Mouse (Mus musculus) lung, postnatal 0 days (tissue): ENCODE data around the gene Atf7ip. TPM values are rescaled to one million over a fixed set of nuclear protein-coding genes. Genes with fewer than 3 reads are reported as not detected.

ENCODE experiments used
- ATAC-seq: fragments of 200-750 bp; cut with Nextera tagmentation; 2 replicates; pipeline ENCODE4 v1.8.0; 2017; ENCODE audit warnings: moderate library complexity
- DNase-seq: peaks from one replicate; pipeline ENCODE4 v3.0.0-alpha.2; 2016; ENCODE audit warnings: low spot score
- H3K27ac ChIP-seq: fragments of 300-500 bp; sonication (generic); 2 replicates; pipeline ENCODE4 v1.5.1; 2014; ENCODE audit warnings: antibody characterized with exemption, mild to moderate bottlenecking, low read length, mixed read lengths
- H3K27me3 ChIP-seq: fragments of 300-500 bp; sonication (generic); replicated peaks from 2 replicates; pipeline ENCODE4 v1.6.1; 2014; ENCODE audit warnings: low read length, mixed read lengths; ENCODE audit not compliant: insufficient read depth
- H3K36me3 ChIP-seq: fragments of 300-500 bp; sonication (generic); 2 replicates; pipeline ENCODE4 v1.6.1; 2014; ENCODE audit warnings: low read length, mixed read lengths; ENCODE audit not compliant: insufficient read depth
- H3K4me1 ChIP-seq: fragments of 300-500 bp; sonication (generic); 2 replicates; pipeline ENCODE4 v1.6.1; 2014; ENCODE audit warnings: antibody characterized with exemption, low read depth, low read length, mixed read lengths; ENCODE audit not compliant: insufficient read depth
- H3K4me2 ChIP-seq: fragments of 300-500 bp; sonication (generic); replicated peaks from 2 replicates; pipeline ENCODE4 v1.6.1; 2014; ENCODE audit warnings: low read depth, mild to moderate bottlenecking, low read length, moderate library complexity, mixed read lengths
- H3K4me3 ChIP-seq: fragments of 300-500 bp; sonication (generic); 2 replicates; pipeline ENCODE4 v1.5.1; 2014; ENCODE audit warnings: low read depth, low read length
- H3K9ac ChIP-seq: fragments of 300-500 bp; sonication (generic); replicated peaks from 2 replicates; pipeline ENCODE4 v1.6.1; 2014; ENCODE audit warnings: low read depth, mild to moderate bottlenecking
- H3K9me3 ChIP-seq: fragments of 300-500 bp; sonication (generic); 2 replicates; pipeline ENCODE4 v1.6.1; 2016; ENCODE audit warnings: low read length, mixed read lengths
- CTCF ChIP-seq: IDR thresholded peaks from 2 replicates; pipeline ENCODE4 v1.5.1; 2016; ENCODE audit warnings: antibody characterized with exemption, mild to moderate bottlenecking
- EP300 ChIP-seq: IDR thresholded peaks from 2 replicates; pipeline ENCODE4 v1.6.1; 2016; ENCODE audit warnings: antibody characterized with exemption, mild to moderate bottlenecking, control low read depth
- WGBS: fragments of 180-500 bp; shearing (Covaris S2); extraction: QIAGEN DNeasy Blood & Tissue Kit; methylation state at CpG from one replicate; pipeline ENCODE4 v1.1.7; 2014; 5-methylcytosine and 5-hydroxymethylcytosine counted together
- polyA plus RNA-seq: library from polyadenylated mRNA; unstranded; fragments of >200 nt; fragmentation: Nextera tagmentation; extraction: Ambion mirVana; gene quantifications from 2 replicates; pipeline ENCODE4 v1.2.1, GENCODE M21; 2015

Gene Atf7ip
- polyA plus RNA-seq, 1 experiment from 2014 or later = 13.9 TPM

- no peaks in the 10 kb centered on the region for H3K36me3 ChIP-seq
- H3K4me1 ChIP-seq = peaks cover 18% of the 10 kb centered on the region; the same call in 1 of the 2 replicates
- no peaks in the 10 kb centered on the region for H3K9me3 ChIP-seq
- ATAC-seq (no peak), DNase-seq (no peak)
- no peak overlapping the region for H3K4me2 ChIP-seq
- H3K27ac ChIP-seq = no peak overlapping the region
- H3K9ac ChIP-seq = no peak overlapping the region
- WGBS = 83% methylated on average over 2 of the region's 2 CpGs
- no peak overlapping the region for H3K4me3 ChIP-seq
- TF ChIP-seq EP300 = no peak
- H3K27me3 ChIP-seq = no peaks in the 10 kb centered on the region
Measured at GRCm38 (mm10) chr6:136546286-136546685, 40.3 kb downstream of the Atf7ip start.

- WGBS = 52% methylated on average over 7 of the region's 7 CpGs
- Histone ChIP-seq H3K27me3 (no peaks in the 10 kb centered on the region), H3K9ac (no peak overlapping the region), H3K4me3 (no peak overlapping the region), H3K9me3 (no peaks in the 10 kb centered on the region), H3K4me1 (peaks cover 13% of the 10 kb centered on the region; the same call in 1 of the 2 replicates), H3K27ac (no peak overlapping the region), H3K4me2 (no peak overlapping the region), H3K36me3 (no peaks in the 10 kb centered on the region)
- ATAC-seq (no peak), DNase-seq (no peak)
- TF ChIP-seq EP300 (no peak), CTCF (no peak)
Measured at GRCm38 (mm10) chr6:136546987-136547386, 41.0 kb downstream of the Atf7ip start.

- Histone ChIP-seq H3K9me3 (no peaks in the 10 kb centered on the region), H3K9ac (no peak overlapping the region), H3K4me1 (peaks cover 11% of the 10 kb centered on the region; the same call in 1 of the 2 replicates), H3K36me3 (no peaks in the 10 kb centered on the region), H3K27ac (no peak overlapping the region), H3K4me2 (no peak overlapping the region), H3K4me3 (no peak overlapping the region), H3K27me3 (no peaks in the 10 kb centered on the region)
- DNase-seq (peak; percentile 85), ATAC-seq (peak; percentile 64)
- TF ChIP-seq EP300 (no peak), CTCF (no peak)
- WGBS = 50% methylated on average over 6 of the region's 6 CpGs
Measured at GRCm38 (mm10) chr6:136548041-136548770, 42.2 kb downstream of the Atf7ip start.

- H3K4me1 ChIP-seq = peaks cover 8% of the 10 kb centered on the region; the same call in 1 of the 2 replicates
- no peak overlapping the region for H3K9ac ChIP-seq
- no peak overlapping the region for H3K27ac ChIP-seq
- H3K27me3 ChIP-seq = no peaks in the 10 kb centered on the region
- no peak for ATAC-seq
- no peaks in the 10 kb centered on the region for H3K9me3 ChIP-seq
- WGBS = 80% methylated on average over 6 of the region's 6 CpGs
- H3K4me2 ChIP-seq = no peak overlapping the region
- H3K36me3 ChIP-seq = no peaks in the 10 kb centered on the region
- TF ChIP-seq EP300 = no peak
- TF ChIP-seq CTCF = peak; percentile 16; the same call in 1 of the 2 replicates
- no peak for DNase-seq
- no peak overlapping the region for H3K4me3 ChIP-seq
Measured at GRCm38 (mm10) chr6:136548796-136549195, 42.8 kb downstream of the Atf7ip start.

GRCm38 (mm10) chr6:136549606-136550005 lies 43.6 kb downstream of the Atf7ip start:
- no peaks in the 10 kb centered on the region for H3K36me3 ChIP-seq
- no peak overlapping the region for H3K9ac ChIP-seq
- peaks cover 8% of the 10 kb centered on the region; the same call in 1 of the 2 replicates for H3K4me1 ChIP-seq
- H3K27me3 ChIP-seq = no peaks in the 10 kb centered on the region
- H3K9me3 ChIP-seq = no peaks in the 10 kb centered on the region
- WGBS = 49% methylated on average over 3 of the region's 3 CpGs
- no peak overlapping the region for H3K4me2 ChIP-seq
- ATAC-seq = no peak
- no peak for DNase-seq
- H3K27ac ChIP-seq = no peak overlapping the region
- TF ChIP-seq EP300 (no peak), CTCF (no peak)
- H3K4me3 ChIP-seq = no peak overlapping the region

- peak overlapping the region; percentile 19; the same call in 1 of the 2 replicates for H3K4me3 ChIP-seq
- ATAC-seq (peak; percentile 73), DNase-seq (peak; percentile 91)
- no peak overlapping the region for H3K9ac ChIP-seq
- TF ChIP-seq EP300 = peak; percentile 33; the same call in 1 of the 2 replicates
- no peak for TF ChIP-seq CTCF
- peak overlapping the region; percentile 32; the same call in 1 of the 2 replicates for H3K4me2 ChIP-seq
- H3K27ac ChIP-seq = peak overlapping the region; percentile 38; the same call in 1 of the 2 replicates
- no peaks in the 10 kb centered on the region for H3K36me3 ChIP-seq
- H3K4me1 ChIP-seq = peaks cover 8% of the 10 kb centered on the region; the same call in 1 of the 2 replicates
- H3K27me3 ChIP-seq = no peaks in the 10 kb centered on the region
- 47% methylated on average over 7 of the region's 7 CpGs for WGBS
- H3K9me3 ChIP-seq = no peaks in the 10 kb centered on the region
Measured at GRCm38 (mm10) chr6:136550596-136551304, 44.8 kb downstream of the Atf7ip start.
